Mouse (Mus musculus): ENCODE data around the gene Ggct. TPM values are rescaled to one million over a fixed set of nuclear protein-coding genes. Genes with fewer than 3 reads are reported as not detected.
A peak's percentile ranks its signal among the peaks of the same experiment; 100 is the strongest.

Gene Ggct
- polyA plus RNA-seq (2014; fragmentation: Nextera tagmentation; extraction: Ambion mirVana) = 9.9 and 12.9 TPM in 2 replicates

GRCm38 (mm10) chr6:54992734-54993260, at the start of gene Ggct:
Gene Ggct, minus strand, starts transcription at chr6:54992950.
- H3K36me3 ChIP-seq (ENCODE audit: control insufficient read depth, insufficient read depth, low read length) = no peaks in the 10 kb centered on the region
- ATAC-seq (ENCODE audit: low FRiP score, low TSS enrichment) (peak; percentile 100), DNase-seq (peak; percentile 99)
- no peaks in the 10 kb centered on the region for H3K9me3 ChIP-seq (ENCODE audit: control insufficient read depth, low read length)
- H3K27ac ChIP-seq (replicated peaks; ENCODE audit: low read depth, low read length) = peak within 1 kb of the TSS; percentile 60; the same call in 1 of the 2 replicates
- no peaks in the 10 kb centered on the region for H3K4me1 ChIP-seq (ENCODE audit: control insufficient read depth, insufficient read depth, low read length)
- H3K4me3 ChIP-seq (replicated peaks; ENCODE audit: low read depth, low read length) = peak within 1 kb of the TSS; percentile 54
- under 1% methylated on average over 41 of the region's 41 CpGs for WGBS
- peak within 1 kb of the TSS; percentile 59 for H3K9ac ChIP-seq (replicated peaks; ENCODE audit: low read length)
- H3K27me3 ChIP-seq (ENCODE audit: control insufficient read depth, insufficient read depth, low read length) = no peaks in the 10 kb centered on the region
- H3K4me2 ChIP-seq (ENCODE audit: low read length) = peak within 1 kb of the TSS; percentile 76

DNA sequence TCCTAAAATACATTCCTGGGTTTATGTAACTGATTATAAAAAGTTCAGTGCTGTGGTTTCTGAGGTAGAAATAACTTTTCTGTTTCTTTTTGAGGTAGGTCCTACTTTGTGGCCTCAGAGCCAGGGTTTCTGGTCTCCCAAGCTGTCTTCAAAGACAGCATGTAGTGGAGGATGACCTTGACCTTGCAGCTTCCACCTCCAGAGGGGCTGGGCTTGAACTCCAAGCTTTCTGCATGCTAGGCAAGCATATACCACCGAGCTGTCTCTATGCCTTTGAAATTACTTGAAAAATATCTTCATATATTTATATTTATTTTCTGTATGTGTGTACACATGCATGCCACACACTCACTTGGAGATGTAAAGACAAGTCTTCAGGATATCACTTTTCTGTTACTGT, 47.3 kb upstream of the Ggct start:
- ATAC-seq (ENCODE audit: low FRiP score, low TSS enrichment) (no peak), DNase-seq (no peak)
- peak overlapping the region; percentile 83; the same call in 1 of the 2 replicates for H3K4me2 ChIP-seq (ENCODE audit: low read length)
- H3K27me3 ChIP-seq (ENCODE audit: control insufficient read depth, insufficient read depth, low read length) = no peaks in the 10 kb centered on the region
- no peak overlapping the region for H3K4me3 ChIP-seq (replicated peaks; ENCODE audit: low read depth, low read length)
- H3K9ac ChIP-seq (replicated peaks; ENCODE audit: low read length) = no peak overlapping the region
- H3K9me3 ChIP-seq (ENCODE audit: control insufficient read depth, low read length) = no peaks in the 10 kb centered on the region
- H3K27ac ChIP-seq (replicated peaks; ENCODE audit: low read depth, low read length) = no peak overlapping the region
- no peaks in the 10 kb centered on the region for H3K36me3 ChIP-seq (ENCODE audit: control insufficient read depth, insufficient read depth, low read length)
- WGBS = 81% methylated on average over 1 of the region's 1 CpGs
- H3K4me1 ChIP-seq (ENCODE audit: control insufficient read depth, insufficient read depth, low read length) = peaks cover 20% of the 10 kb centered on the region

- Histone ChIP-seq H3K4me1 (ENCODE audit: control insufficient read depth, insufficient read depth, low read length) (peaks cover 19% of the 10 kb centered on the region), H3K9me3 (ENCODE audit: control insufficient read depth, low read length) (no peaks in the 10 kb centered on the region), H3K4me2 (ENCODE audit: low read length) (peak overlapping the region; percentile 83), H3K27me3 (ENCODE audit: control insufficient read depth, insufficient read depth, low read length) (no peaks in the 10 kb centered on the region), H3K4me3 (replicated peaks; ENCODE audit: low read depth, low read length) (no peak overlapping the region), H3K27ac (replicated peaks; ENCODE audit: low read depth, low read length) (no peak overlapping the region), H3K9ac (replicated peaks; ENCODE audit: low read length) (0 out of 2 replicates have a peak overlapping the region, but pooled peaks have one; percentile 96), H3K36me3 (ENCODE audit: control insufficient read depth, insufficient read depth, low read length) (no peaks in the 10 kb centered on the region)
- WGBS = 83% methylated on average over 6 of the region's 6 CpGs
- DNase-seq (no peak), ATAC-seq (ENCODE audit: low FRiP score, low TSS enrichment) (no peak)
These were observed 46.7 kb upstream of the Ggct start for GRCm38 (mm10) chr6:55039446-55039783.

- H3K27me3 ChIP-seq (ENCODE audit: control insufficient read depth, insufficient read depth, low read length) = no peaks in the 10 kb centered on the region
- peak overlapping the region; percentile 96 for H3K9ac ChIP-seq (replicated peaks; ENCODE audit: low read length)
- H3K4me2 ChIP-seq (ENCODE audit: low read length) = peak overlapping the region; percentile 83
- H3K36me3 ChIP-seq (ENCODE audit: control insufficient read depth, insufficient read depth, low read length) = no peaks in the 10 kb centered on the region
- peaks cover 14% of the 10 kb centered on the region for H3K4me1 ChIP-seq (ENCODE audit: control insufficient read depth, insufficient read depth, low read length)
- peak overlapping the region; percentile 95 for H3K27ac ChIP-seq (replicated peaks; ENCODE audit: low read depth, low read length)
- 2% methylated on average over 12 of the region's 12 CpGs for WGBS
- peak overlapping the region; percentile 95 for H3K4me3 ChIP-seq (replicated peaks; ENCODE audit: low read depth, low read length)
- no peaks in the 10 kb centered on the region for H3K9me3 ChIP-seq (ENCODE audit: control insufficient read depth, low read length)
- peak; percentile 58 for DNase-seq
- ATAC-seq (ENCODE audit: low FRiP score, low TSS enrichment) = no peak
These were observed 46.1 kb upstream of the Ggct start for GRCm38 (mm10) chr6:55038671-55039445.

GRCm38 (mm10) chr6:55037799-55038670, 45.3 kb upstream of the Ggct start, which contains the start of gene Gars:
Gene Gars, plus strand, starts transcription at chr6:55038007.
- Histone ChIP-seq H3K4me2 (ENCODE audit: low read length) (peak within 1 kb of the TSS; percentile 83), H3K36me3 (ENCODE audit: control insufficient read depth, insufficient read depth, low read length) (no peaks in the 10 kb centered on the region), H3K4me1 (ENCODE audit: control insufficient read depth, insufficient read depth, low read length) (peaks cover 14% of the 10 kb centered on the region), H3K9me3 (ENCODE audit: control insufficient read depth, low read length) (no peaks in the 10 kb centered on the region), H3K9ac (replicated peaks; ENCODE audit: low read length) (peak within 1 kb of the TSS; percentile 96), H3K27me3 (ENCODE audit: control insufficient read depth, insufficient read depth, low read length) (no peaks in the 10 kb centered on the region), H3K27ac (replicated peaks; ENCODE audit: low read depth, low read length) (peak within 1 kb of the TSS; percentile 95), H3K4me3 (replicated peaks; ENCODE audit: low read depth, low read length) (peak within 1 kb of the TSS; percentile 95)
- ATAC-seq (ENCODE audit: low FRiP score, low TSS enrichment) (peak; percentile 95), DNase-seq (peak; percentile 97)
- under 1% methylated on average over 87 of the region's 87 CpGs for WGBS

GRCm38 (mm10) chr6:55036731-55037130, 44.0 kb upstream of the Ggct start:
- no peak overlapping the region; the same call in 1 of the 2 replicates for H3K9ac ChIP-seq (replicated peaks; ENCODE audit: low read length)
- H3K9me3 ChIP-seq (ENCODE audit: control insufficient read depth, low read length) = no peaks in the 10 kb centered on the region
- no peak overlapping the region for H3K27ac ChIP-seq (replicated peaks; ENCODE audit: low read depth, low read length)
- DNase-seq (no peak), ATAC-seq (ENCODE audit: low FRiP score, low TSS enrichment) (no peak)
- 91% methylated on average over 4 of the region's 4 CpGs for WGBS
- H3K4me3 ChIP-seq (replicated peaks; ENCODE audit: low read depth, low read length) = no peak overlapping the region
- peaks cover 14% of the 10 kb centered on the region for H3K4me1 ChIP-seq (ENCODE audit: control insufficient read depth, insufficient read depth, low read length)
- no peaks in the 10 kb centered on the region for H3K36me3 ChIP-seq (ENCODE audit: control insufficient read depth, insufficient read depth, low read length)
- H3K4me2 ChIP-seq (ENCODE audit: low read length) = no peak overlapping the region; the same call in 1 of the 2 replicates
- no peaks in the 10 kb centered on the region for H3K27me3 ChIP-seq (ENCODE audit: control insufficient read depth, insufficient read depth, low read length)

GRCm38 (mm10) chr6:55027642-55028041, 34.9 kb upstream of the Ggct start:
- ATAC-seq (ENCODE audit: low FRiP score, low TSS enrichment) = no peak
- no peak for DNase-seq

DNA sequence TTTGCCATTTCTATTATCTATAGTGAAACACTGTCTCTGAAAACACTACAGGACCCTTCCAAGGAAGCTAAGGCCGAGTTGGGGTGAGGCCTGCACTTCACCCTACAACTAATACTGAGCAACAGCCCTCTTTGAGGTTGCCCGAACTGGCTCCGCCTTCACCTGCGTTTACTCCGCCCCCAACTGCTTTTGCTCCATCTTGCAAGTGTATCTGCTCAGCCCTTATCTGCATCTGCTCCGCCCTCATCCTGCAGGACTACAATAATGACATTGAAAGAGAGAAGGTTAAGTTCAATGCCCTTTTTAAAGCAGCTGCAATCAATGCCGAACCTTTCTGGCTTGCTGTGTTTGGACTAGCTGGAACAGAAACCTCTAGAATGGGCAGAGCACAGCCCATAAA, 29.1 kb upstream of the Ggct start:
- Histone ChIP-seq H3K4me3 (replicated peaks; ENCODE audit: low read depth, low read length) (no peak overlapping the region), H3K4me1 (ENCODE audit: control insufficient read depth, insufficient read depth, low read length) (no peaks in the 10 kb centered on the region), H3K4me2 (ENCODE audit: low read length) (no peak overlapping the region), H3K9ac (replicated peaks; ENCODE audit: low read length) (no peak overlapping the region), H3K27ac (replicated peaks; ENCODE audit: low read depth, low read length) (no peak overlapping the region), H3K9me3 (ENCODE audit: control insufficient read depth, low read length) (no peaks in the 10 kb centered on the region), H3K27me3 (ENCODE audit: control insufficient read depth, insufficient read depth, low read length) (no peaks in the 10 kb centered on the region), H3K36me3 (ENCODE audit: control insufficient read depth, insufficient read depth, low read length) (no peaks in the 10 kb centered on the region)
- ATAC-seq (ENCODE audit: low FRiP score, low TSS enrichment) = no peak
- DNase-seq = no peak
- 90% methylated on average over 7 of the region's 7 CpGs for WGBS

More at GRCm38 (mm10) chr6:55027642-55028041, 34.9 kb upstream of the Ggct start:
- no peak overlapping the region for H3K4me3 ChIP-seq (replicated peaks; ENCODE audit: low read depth, low read length)
- no peaks in the 10 kb centered on the region for H3K4me1 ChIP-seq (ENCODE audit: control insufficient read depth, insufficient read depth, low read length)
- H3K27me3 ChIP-seq (ENCODE audit: control insufficient read depth, insufficient read depth, low read length) = no peaks in the 10 kb centered on the region
- H3K4me2 ChIP-seq (ENCODE audit: low read length) = no peak overlapping the region
- H3K36me3 ChIP-seq (ENCODE audit: control insufficient read depth, insufficient read depth, low read length) = no peaks in the 10 kb centered on the region
- H3K9ac ChIP-seq (replicated peaks; ENCODE audit: low read length) = no peak overlapping the region
- no peaks in the 10 kb centered on the region for H3K9me3 ChIP-seq (ENCODE audit: control insufficient read depth, low read length)
- WGBS = 88% methylated on average over 2 of the region's 2 CpGs
- no peak overlapping the region for H3K27ac ChIP-seq (replicated peaks; ENCODE audit: low read depth, low read length)

All from midbrain, embryonic 14.5 days (tissue).